Mouse (Mus musculus) limb, embryonic 14.5 days (tissue): ENCODE results near the gene Eppin. TPM values are rescaled to one million over a fixed set of nuclear protein-coding genes. Genes with fewer than 3 reads are reported as not detected.

ENCODE experiments used
- ATAC-seq: fragments of 200-750 bp; cut with Nextera tagmentation; 2 replicates; pipeline ENCODE4 v1.8.0; 2017; ENCODE audit warnings: low read depth, moderate number of reproducible peaks, moderate TSS enrichment; ENCODE audit not compliant: low FRiP score
- DNase-seq: peaks from one replicate; pipeline ENCODE4 v3.0.0-alpha.2; 2015; ENCODE audit warnings: low spot score
- H3K27ac ChIP-seq: fragments of 300-500 bp; sonication (generic); replicated peaks from 2 replicates; pipeline ENCODE4 v1.5.1; 2014; ENCODE audit warnings: low read depth, mild to moderate bottlenecking, low read length, moderate library complexity, mixed read lengths
- H3K27me3 ChIP-seq: fragments of 300-500 bp; sonication (generic); 2 replicates; pipeline ENCODE4 v1.6.1; 2014; ENCODE audit warnings: low read length, mixed read lengths; ENCODE audit not compliant: control insufficient read depth, insufficient read depth
- H3K36me3 ChIP-seq: fragments of 300-500 bp; sonication (generic); 2 replicates; pipeline ENCODE4 v1.6.1; 2014; ENCODE audit warnings: mild to moderate bottlenecking, low read length, moderate library complexity, mixed read lengths; ENCODE audit not compliant: control insufficient read depth, insufficient read depth
- H3K4me1 ChIP-seq: fragments of 300-500 bp; sonication (generic); 2 replicates; pipeline ENCODE4 v1.6.1; 2014; ENCODE audit warnings: antibody characterized with exemption, low read length, mixed read lengths; ENCODE audit not compliant: control insufficient read depth, insufficient read depth
- H3K4me2 ChIP-seq: fragments of 300-500 bp; sonication (generic); replicated peaks from 2 replicates; pipeline ENCODE4 v1.6.1; 2014; ENCODE audit warnings: low read depth, mild to moderate bottlenecking, low read length, moderate library complexity; ENCODE audit not compliant: severe bottlenecking
- H3K4me3 ChIP-seq: fragments of 300-500 bp; sonication (generic); replicated peaks from 2 replicates; pipeline ENCODE4 v1.5.1; 2014; ENCODE audit warnings: low read length
- H3K9ac ChIP-seq: fragments of 300-500 bp; sonication (generic); 2 replicates; pipeline ENCODE4 v1.6.1; 2014; ENCODE audit warnings: mild to moderate bottlenecking, low read depth, low read length, moderate library complexity; ENCODE audit not compliant: severe bottlenecking
- H3K9me3 ChIP-seq: fragments of 300-500 bp; sonication (generic); 2 replicates; pipeline ENCODE4 v1.6.1; 2016; ENCODE audit warnings: low read length; ENCODE audit not compliant: control insufficient read depth
- POLR2A ChIP-seq: fragments of 200-500 bp; IDR thresholded peaks from 2 replicates; pipeline ENCODE4 v1.8.0; 2012; ENCODE audit warnings: inconsistent platforms, mild to moderate bottlenecking, moderate library complexity, borderline replicate concordance; ENCODE audit not compliant: insufficient read depth, insufficient read length; ENCODE audit errors: extremely low read depth
- WGBS: fragments of 180-500 bp; shearing (Covaris S2); extraction: QIAGEN DNeasy Blood & Tissue Kit; methylation state at CpG from one replicate; pipeline ENCODE4 v1.1.7; 2014; 5-methylcytosine and 5-hydroxymethylcytosine counted together
- polyA plus RNA-seq, 2 experiments: library from polyadenylated mRNA; depleted of rRNA in 1 of 2; stranded (reverse) in 1 of 2; unstranded in 1 of 2; fragments of >200 nt; fragmentation: Nextera tagmentation in 1 of 2; extraction: Ambion mirVana in 1 of 2; gene quantifications; 2 replicates each; pipeline versions ENCODE4 v1.2.1 to v1.2.3; 2012 to 2014

Eppin gene
- polyA plus RNA-seq, 2 experiments, result not detected

DNA sequence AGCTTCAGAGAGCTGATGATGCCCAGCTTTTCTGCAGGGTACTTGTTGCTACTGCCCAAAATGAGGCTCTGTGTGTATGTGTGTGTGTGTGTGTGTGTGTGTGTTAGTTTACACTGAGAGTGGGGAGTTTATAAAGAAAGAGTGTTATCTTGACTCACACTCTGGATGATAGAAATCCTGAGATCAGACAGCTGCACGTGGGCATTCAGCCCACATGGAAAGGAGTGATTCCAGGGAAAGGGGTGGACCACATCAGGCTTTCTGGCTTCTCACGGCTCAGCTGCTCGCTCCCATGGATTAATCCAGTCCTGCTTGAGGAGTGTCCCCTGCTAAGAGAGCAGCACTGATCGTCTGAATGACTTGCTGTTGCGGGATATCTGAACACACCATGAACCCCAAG, 51.3 kb downstream of the Eppin start:
- Histone ChIP-seq H3K4me1 (no peaks in the 10 kb centered on the region), H3K4me3 (no peak overlapping the region), H3K9me3 (no peaks in the 10 kb centered on the region), H3K27ac (no peak overlapping the region), H3K4me2 (no peak overlapping the region), H3K27me3 (no peaks in the 10 kb centered on the region), H3K36me3 (no peaks in the 10 kb centered on the region), H3K9ac (no peak overlapping the region)
- TF ChIP-seq POLR2A, result no peak
- no peak for DNase-seq
- WGBS, result 71% methylated on average over 5 of the region's 5 CpGs
- ATAC-seq, result no peak

DNA sequence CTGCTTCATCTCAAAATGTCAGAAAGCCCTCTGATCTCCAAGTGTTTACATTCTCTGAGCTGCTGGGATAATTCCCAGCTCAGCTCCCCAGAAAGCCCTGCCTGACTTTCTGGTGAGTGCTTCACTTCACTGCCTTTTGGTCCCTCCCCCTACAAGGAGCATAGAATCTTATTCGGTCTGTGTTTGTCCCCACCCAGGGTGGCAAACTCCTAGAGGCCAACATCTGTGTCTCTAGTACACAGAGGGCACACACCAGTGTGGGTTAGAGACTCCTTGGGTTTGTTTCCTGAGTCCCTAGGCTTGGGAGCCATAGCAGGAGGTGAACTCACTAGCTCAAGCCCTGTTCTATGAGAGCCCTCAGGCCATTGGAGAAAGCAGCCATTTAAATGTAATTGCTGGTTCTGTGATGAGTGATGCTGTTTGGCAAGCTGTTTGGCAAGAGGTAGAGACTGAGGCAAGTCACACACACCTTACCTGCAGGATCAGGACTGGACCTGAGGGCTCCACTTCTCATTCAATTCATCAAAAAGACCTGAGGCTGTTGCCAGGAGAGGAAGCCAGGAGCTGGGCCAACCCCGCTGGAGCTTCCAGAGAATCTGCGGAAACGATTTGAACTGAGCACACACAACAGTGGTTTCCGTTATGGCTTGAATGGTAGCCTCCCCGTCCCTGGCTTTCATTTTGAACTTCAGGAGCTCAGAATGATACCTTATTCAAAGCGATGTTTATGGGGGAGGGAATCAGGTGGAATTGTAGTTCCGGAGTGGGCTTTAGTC, 52.6 kb downstream of the Eppin start:
- Histone ChIP-seq H3K27me3 (no peaks in the 10 kb centered on the region), H3K4me2 (no peak overlapping the region), H3K36me3 (no peaks in the 10 kb centered on the region), H3K9me3 (no peaks in the 10 kb centered on the region), H3K9ac (no peak overlapping the region), H3K4me3 (no peak overlapping the region), H3K27ac (no peak overlapping the region), H3K4me1 (no peaks in the 10 kb centered on the region)
- DNase-seq, result no peak
- no peak; the same call in 1 of the 2 replicates for ATAC-seq
- WGBS, result 37% methylated on average over 8 of the region's 8 CpGs
- TF ChIP-seq POLR2A, result no peak

Other genes with a start within 250 kb of the Eppin start
Only the 30 nearest of the 32 such genes appear.
- 3.9 and 5.1 TPM in 2 replicates for gene Slpi, start 204.5 kb downstream of the Eppin start, polyA plus RNA-seq (2012; rRNA removed)
- 1.1 and 2.1 TPM in 2 replicates for gene Slpi, start 204.5 kb downstream of the Eppin start, polyA plus RNA-seq (2014; fragmentation: Nextera tagmentation; extraction: Ambion mirVana)
- 2.7 and 3.9 TPM in 2 replicates for gene Rbpjl, start 190.5 kb downstream of the Eppin start, polyA plus RNA-seq (2012; rRNA removed)
- gene Rbpjl, start 190.5 kb downstream of the Eppin start, polyA plus RNA-seq (2014; fragmentation: Nextera tagmentation; extraction: Ambion mirVana), result 0.45 and 0.76 TPM in 2 replicates
- 362 and 495 TPM in 2 replicates for gene Matn4, start 188.4 kb downstream of the Eppin start, polyA plus RNA-seq (2012; rRNA removed)
- gene Matn4, start 188.4 kb downstream of the Eppin start, polyA plus RNA-seq (2014; fragmentation: Nextera tagmentation; extraction: Ambion mirVana), result 30.2 and 39.9 TPM in 2 replicates
- 27.4 and 29.7 TPM in 2 replicates for gene Sdc4, start 149.7 kb downstream of the Eppin start, polyA plus RNA-seq (2012; rRNA removed)
- 65.9 and 68.2 TPM in 2 replicates for gene Sdc4, start 149.7 kb downstream of the Eppin start, polyA plus RNA-seq (2014; fragmentation: Nextera tagmentation; extraction: Ambion mirVana)
- gene Sys1, start 136.6 kb downstream of the Eppin start, polyA plus RNA-seq (2012; rRNA removed), result 48.4 and 68.8 TPM in 2 replicates
- gene Sys1, start 136.6 kb downstream of the Eppin start, polyA plus RNA-seq (2014; fragmentation: Nextera tagmentation; extraction: Ambion mirVana), result 73.1 TPM in 2 replicates
- 9.0 and 10.4 TPM in 2 replicates for gene Gm20458, start 132.6 kb downstream of the Eppin start, polyA plus RNA-seq (2012; rRNA removed)
- 12.2 and 14.3 TPM in 2 replicates for gene Gm20458, start 132.6 kb downstream of the Eppin start, polyA plus RNA-seq (2014; fragmentation: Nextera tagmentation; extraction: Ambion mirVana)
- not detected in 2 replicates for gene Trp53tg5, start 119.9 kb downstream of the Eppin start, polyA plus RNA-seq (2012; rRNA removed)
- gene Trp53tg5, start 119.9 kb downstream of the Eppin start, polyA plus RNA-seq (2014; fragmentation: Nextera tagmentation; extraction: Ambion mirVana), result 0.22 TPM in 1 of 2 replicates, not detected in the other
- gene Dbndd2, start 107.5 kb downstream of the Eppin start, polyA plus RNA-seq (2012; rRNA removed), result 7.7 and 8.3 TPM in 2 replicates
- gene Dbndd2, start 107.5 kb downstream of the Eppin start, polyA plus RNA-seq (2014; fragmentation: Nextera tagmentation; extraction: Ambion mirVana), result 2.9 and 4.4 TPM in 2 replicates
- gene Pigt, start 96.1 kb downstream of the Eppin start, polyA plus RNA-seq (2012; rRNA removed), result 99.5 and 142 TPM in 2 replicates
- gene Pigt, start 96.1 kb downstream of the Eppin start, polyA plus RNA-seq (2014; fragmentation: Nextera tagmentation; extraction: Ambion mirVana), result 72.4 and 81.4 TPM in 2 replicates
- 30.4 and 31.0 TPM in 2 replicates for gene Wfdc2, start 31.2 kb downstream of the Eppin start, polyA plus RNA-seq (2012; rRNA removed)
- gene Wfdc2, start 31.2 kb downstream of the Eppin start, polyA plus RNA-seq (2014; fragmentation: Nextera tagmentation; extraction: Ambion mirVana), result 27.3 and 44.0 TPM in 2 replicates
- not detected in 2 replicates for gene Spint3, start 20.1 kb downstream of the Eppin start, polyA plus RNA-seq (2012; rRNA removed)
- gene Spint3, start 20.1 kb downstream of the Eppin start, polyA plus RNA-seq (2014; fragmentation: Nextera tagmentation; extraction: Ambion mirVana), result not detected in 2 replicates
- gene Wfdc6a, start 8.1 kb downstream of the Eppin start, polyA plus RNA-seq (2012; rRNA removed), result 0.37 and 0.55 TPM in 2 replicates
- gene Wfdc6a, start 8.1 kb downstream of the Eppin start, polyA plus RNA-seq (2014; fragmentation: Nextera tagmentation; extraction: Ambion mirVana), result 0.25 and 0.53 TPM in 2 replicates
- not detected in 2 replicates for gene Wfdc6b, start 19.9 kb upstream of the Eppin start, polyA plus RNA-seq (2012; rRNA removed)
- not detected in 2 replicates for gene Wfdc6b, start 19.9 kb upstream of the Eppin start, polyA plus RNA-seq (2014; fragmentation: Nextera tagmentation; extraction: Ambion mirVana)
- gene Wfdc8, start 20.0 kb upstream of the Eppin start, polyA plus RNA-seq (2012; rRNA removed), result not detected in 2 replicates
- not detected in 2 replicates for gene Wfdc8, start 20.0 kb upstream of the Eppin start, polyA plus RNA-seq (2014; fragmentation: Nextera tagmentation; extraction: Ambion mirVana)
- gene Wfdc16, start 45.2 kb upstream of the Eppin start, polyA plus RNA-seq (2012; rRNA removed), result not detected in 2 replicates
- not detected in 2 replicates for gene Wfdc16, start 45.2 kb upstream of the Eppin start, polyA plus RNA-seq (2014; fragmentation: Nextera tagmentation; extraction: Ambion mirVana)
- 0.31 and 0.37 TPM in 2 replicates for gene Wfdc10, start 62.5 kb upstream of the Eppin start, polyA plus RNA-seq (2012; rRNA removed)
- 0.68 TPM in 1 of 2 replicates, not detected in the other for gene Wfdc10, start 62.5 kb upstream of the Eppin start, polyA plus RNA-seq (2014; fragmentation: Nextera tagmentation; extraction: Ambion mirVana)
- gene Wfdc9, start 63.0 kb upstream of the Eppin start, polyA plus RNA-seq (2012; rRNA removed), result not detected in 2 replicates
- gene Wfdc9, start 63.0 kb upstream of the Eppin start, polyA plus RNA-seq (2014; fragmentation: Nextera tagmentation; extraction: Ambion mirVana), result not detected in 2 replicates
- gene Wfdc11, start 80.5 kb upstream of the Eppin start, polyA plus RNA-seq (2012; rRNA removed), result not detected in 2 replicates
- gene Wfdc11, start 80.5 kb upstream of the Eppin start, polyA plus RNA-seq (2014; fragmentation: Nextera tagmentation; extraction: Ambion mirVana), result not detected in 2 replicates
- 0.06 and 0.08 TPM in 2 replicates for gene Wfdc13, start 91.5 kb upstream of the Eppin start, polyA plus RNA-seq (2012; rRNA removed)
- 0.18 TPM in 1 of 2 replicates, not detected in the other for gene Wfdc13, start 91.5 kb upstream of the Eppin start, polyA plus RNA-seq (2014; fragmentation: Nextera tagmentation; extraction: Ambion mirVana)
- gene Spint4, start 104.9 kb upstream of the Eppin start, polyA plus RNA-seq (2012; rRNA removed), result not detected in 2 replicates
- gene Spint4, start 104.9 kb upstream of the Eppin start, polyA plus RNA-seq (2014; fragmentation: Nextera tagmentation; extraction: Ambion mirVana), result not detected in 2 replicates
- gene Spint5, start 121.7 kb upstream of the Eppin start, polyA plus RNA-seq (2012; rRNA removed), result not detected in 2 replicates
- not detected in 2 replicates for gene Spint5, start 121.7 kb upstream of the Eppin start, polyA plus RNA-seq (2014; fragmentation: Nextera tagmentation; extraction: Ambion mirVana)
- gene Wfdc3, start 152.3 kb upstream of the Eppin start, polyA plus RNA-seq (2012; rRNA removed), result 0.67 and 0.79 TPM in 2 replicates
- gene Wfdc3, start 152.3 kb upstream of the Eppin start, polyA plus RNA-seq (2014; fragmentation: Nextera tagmentation; extraction: Ambion mirVana), result 0.37 and 0.50 TPM in 2 replicates
- 46.0 and 58.6 TPM in 2 replicates for gene Dnttip1, start 152.4 kb upstream of the Eppin start, polyA plus RNA-seq (2012; rRNA removed)
- gene Dnttip1, start 152.4 kb upstream of the Eppin start, polyA plus RNA-seq (2014; fragmentation: Nextera tagmentation; extraction: Ambion mirVana), result 70.1 and 70.6 TPM in 2 replicates
- gene Ube2c, start 176.3 kb upstream of the Eppin start, polyA plus RNA-seq (2012; rRNA removed), result 293 and 329 TPM in 2 replicates
- 279 and 305 TPM in 2 replicates for gene Ube2c, start 176.3 kb upstream of the Eppin start, polyA plus RNA-seq (2014; fragmentation: Nextera tagmentation; extraction: Ambion mirVana)
- gene Tnnc2, start 186.4 kb upstream of the Eppin start, polyA plus RNA-seq (2012; rRNA removed), result 178 and 322 TPM in 2 replicates
- gene Tnnc2, start 186.4 kb upstream of the Eppin start, polyA plus RNA-seq (2014; fragmentation: Nextera tagmentation; extraction: Ambion mirVana), result 273 and 401 TPM in 2 replicates
- 26.0 and 35.0 TPM in 2 replicates for gene Snx21, start 192.2 kb upstream of the Eppin start, polyA plus RNA-seq (2012; rRNA removed)
- gene Snx21, start 192.2 kb upstream of the Eppin start, polyA plus RNA-seq (2014; fragmentation: Nextera tagmentation; extraction: Ambion mirVana), result 29.2 and 34.0 TPM in 2 replicates
- gene Acot8, start 211.3 kb upstream of the Eppin start, polyA plus RNA-seq (2012; rRNA removed), result 31.5 and 41.2 TPM in 2 replicates
- 14.0 and 15.2 TPM in 2 replicates for gene Acot8, start 211.3 kb upstream of the Eppin start, polyA plus RNA-seq (2014; fragmentation: Nextera tagmentation; extraction: Ambion mirVana)
- 4.3 and 4.9 TPM in 2 replicates for gene Zswim3, start 211.5 kb upstream of the Eppin start, polyA plus RNA-seq (2012; rRNA removed)
- gene Zswim3, start 211.5 kb upstream of the Eppin start, polyA plus RNA-seq (2014; fragmentation: Nextera tagmentation; extraction: Ambion mirVana), result 6.9 and 7.0 TPM in 2 replicates
- 9.1 and 11.2 TPM in 2 replicates for gene Zswim1, start 229.1 kb upstream of the Eppin start, polyA plus RNA-seq (2012; rRNA removed)
- 19.5 and 19.9 TPM in 2 replicates for gene Zswim1, start 229.1 kb upstream of the Eppin start, polyA plus RNA-seq (2014; fragmentation: Nextera tagmentation; extraction: Ambion mirVana)
- 0.09 and 0.13 TPM in 2 replicates for gene Spata25, start 234.9 kb upstream of the Eppin start, polyA plus RNA-seq (2012; rRNA removed)
- not detected in 2 replicates for gene Spata25, start 234.9 kb upstream of the Eppin start, polyA plus RNA-seq (2014; fragmentation: Nextera tagmentation; extraction: Ambion mirVana)